Comparison of ENCODE assay signal across 11 mouse cellular contexts in the genomic region with DNA sequence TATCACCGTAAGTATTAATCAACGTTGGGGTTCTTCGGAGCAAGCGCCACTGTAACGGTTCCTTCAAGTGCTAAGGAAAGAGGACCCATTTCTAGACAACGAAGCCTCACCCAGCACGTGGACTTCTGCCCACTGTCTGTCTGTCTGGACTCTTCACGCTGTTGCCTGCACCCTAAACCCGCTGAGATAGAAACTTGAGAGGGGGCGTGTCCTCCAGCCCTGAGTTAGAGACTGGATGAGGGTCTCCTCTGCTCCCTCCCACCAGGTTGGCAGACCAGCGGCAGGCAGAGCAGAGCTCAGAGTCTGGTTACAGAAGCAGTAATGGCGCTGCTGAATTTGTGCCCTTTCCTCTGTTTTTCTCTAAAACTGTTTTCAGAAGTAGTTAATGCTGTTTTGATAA. TPM values are rescaled to one million over a fixed set of nuclear protein-coding genes. Genes with fewer than 3 reads are reported as not detected.
A peak's percentile ranks its signal among the peaks of the same experiment; 100 is the strongest.
DNase-seq lines count a peak whose midpoint lies in the region; ATAC-seq lines count a peak whose summit lies in the region.
"Had no signal": no experiment of that assay in that cellular context is flagged by ENCODE, and none has a peak within 500 bp of the region (broad histone marks: within the 10 kb centered on the region; RNA-seq: fewer than 3 reads in every experiment).

No protein-coding gene starts in this region.

- no peak overlapping the region for H3K9ac ChIP-seq in lung, embryonic 15.5 days
- H3K9ac ChIP-seq in forebrain, embryonic 14.5 days (ENCODE audit: low read length) = no peak overlapping the region
- H3K9ac ChIP-seq in limb, embryonic 15.5 days = 0 out of 2 replicates have a peak overlapping the region, but pooled peaks have one; percentile 2
- H3K9ac ChIP-seq in stomach, embryonic 15.5 days = no peak overlapping the region

- H3K27me3 ChIP-seq in lung, embryonic 15.5 days = no peaks in the 10 kb centered on the region
- no peaks in the 10 kb centered on the region for H3K27me3 ChIP-seq in forebrain, embryonic 14.5 days (replicated peaks; ENCODE audit: control insufficient read depth, insufficient read depth, low read length)
- H3K27me3 ChIP-seq in limb, embryonic 15.5 days = no peaks in the 10 kb centered on the region
- no peaks in the 10 kb centered on the region for H3K27me3 ChIP-seq in stomach, embryonic 15.5 days (replicated peaks)

- DNase-seq in lung, postnatal 14 days = no peak
- peak; percentile 49 for DNase-seq in forebrain, embryonic 14.5 days (ENCODE audit: low spot score)
- no peak for DNase-seq in frontal cortex, postnatal 36 days (ENCODE audit: low spot score in 2 of 2)
- DNase-seq in spleen, postnatal 4 days (ENCODE audit: low spot score in 2 of 2) = no peak
- DNase-seq in thymus, postnatal 0 days (ENCODE audit: low spot score) = no peak
- DNase-seq: cerebellum, postnatal 14 days; kidney, postnatal 36 days; thymus, postnatal 14 days had no signal

- H3K36me3 ChIP-seq in lung, embryonic 15.5 days = no peaks in the 10 kb centered on the region
- H3K36me3 ChIP-seq in forebrain, embryonic 14.5 days (ENCODE audit: control insufficient read depth, insufficient read depth, low read length) = no peaks in the 10 kb centered on the region
- no peaks in the 10 kb centered on the region for H3K36me3 ChIP-seq in limb, embryonic 15.5 days
- no peaks in the 10 kb centered on the region for H3K36me3 ChIP-seq in stomach, embryonic 15.5 days

- H3K4me2 ChIP-seq in lung, embryonic 15.5 days = peak overlapping the region; percentile 42
- H3K4me2 ChIP-seq in forebrain, embryonic 14.5 days (ENCODE audit: low read length) = peak overlapping the region; percentile 40
- peak overlapping the region; percentile 51 for H3K4me2 ChIP-seq in limb, embryonic 15.5 days
- peak overlapping the region; percentile 49 for H3K4me2 ChIP-seq in stomach, embryonic 15.5 days

- H3K4me3 ChIP-seq in lung, embryonic 15.5 days = no peak overlapping the region
- no peak overlapping the region for H3K4me3 ChIP-seq in forebrain, embryonic 14.5 days (ENCODE audit: low read depth, low read length)
- H3K4me3 ChIP-seq in limb, embryonic 15.5 days = peak overlapping the region; percentile 27
- H3K4me3 ChIP-seq in stomach, embryonic 15.5 days (replicated peaks) = no peak overlapping the region; the same call in 1 of the 2 replicates

- peaks cover 83% of the 10 kb centered on the region for H3K4me1 ChIP-seq in lung, embryonic 15.5 days
- H3K4me1 ChIP-seq in forebrain, embryonic 14.5 days (ENCODE audit: control insufficient read depth, insufficient read depth, low read length) = peaks cover 6% of the 10 kb centered on the region
- H3K4me1 ChIP-seq in limb, embryonic 15.5 days = peaks cover 54% of the 10 kb centered on the region
- H3K4me1 ChIP-seq in stomach, embryonic 15.5 days = peaks cover 37% of the 10 kb centered on the region

- no peaks in the 10 kb centered on the region for H3K9me3 ChIP-seq in lung, embryonic 15.5 days
- no peaks in the 10 kb centered on the region for H3K9me3 ChIP-seq in forebrain, embryonic 14.5 days (replicated peaks; ENCODE audit: control insufficient read depth, low read length)
- H3K9me3 ChIP-seq in limb, embryonic 15.5 days = no peaks in the 10 kb centered on the region
- no peaks in the 10 kb centered on the region for H3K9me3 ChIP-seq in stomach, embryonic 15.5 days

- WGBS in lung, embryonic 15.5 days = 5% methylated on average over 12 of the region's 12 CpGs
- 15% methylated on average over 12 of the region's 12 CpGs for WGBS in forebrain, embryonic 14.5 days
- WGBS in limb, embryonic 15.5 days = 9% methylated on average over 12 of the region's 12 CpGs
- 10% methylated on average over 12 of the region's 12 CpGs for WGBS in stomach, embryonic 15.5 days

- no peak for ATAC-seq in lung, embryonic 15.5 days (ENCODE audit: borderline replicate concordance, extremely low read depth, low FRiP score, low TSS enrichment)
- ATAC-seq in forebrain, embryonic 14.5 days = peak; percentile 48
- ATAC-seq in limb, embryonic 15.5 days (ENCODE audit: insufficient number of reproducible peaks, low FRiP score, low TSS enrichment, low read depth) = peak; percentile 37; the same call in 1 of the 2 replicates
- no peak for ATAC-seq in stomach, embryonic 15.5 days (ENCODE audit: insufficient read depth, low FRiP score, low read depth)

- H3K27ac ChIP-seq in lung, embryonic 15.5 days = peak overlapping the region; percentile 94
- H3K27ac ChIP-seq in forebrain, embryonic 14.5 days (ENCODE audit: low read depth, low read length) = no peak overlapping the region
- 0 out of 2 replicates have a peak overlapping the region, but pooled peaks have one; percentile 12 for H3K27ac ChIP-seq in limb, embryonic 15.5 days
- H3K27ac ChIP-seq in stomach, embryonic 15.5 days = peak overlapping the region; percentile 48; the same call in 1 of the 2 replicates

RNA-seq across cellular contexts. Expression of a gene that starts 10.0 kb away (rescaled TPM):
- 0.16 and 0.19 TPM in 2 replicates for polyA plus RNA-seq in lung, embryonic 15.5 days (2015; fragmentation: Nextera tagmentation; extraction: Ambion mirVana)
- polyA plus RNA-seq in forebrain, embryonic 14.5 days (2014; fragmentation: Nextera tagmentation; extraction: Ambion mirVana) = 0.05 and 0.09 TPM in 2 replicates
- 10.8 and 24.1 TPM in 2 replicates for polyA plus RNA-seq in limb, embryonic 15.5 days (2015; fragmentation: Nextera tagmentation; extraction: Ambion mirVana)
- 0.26 and 0.36 TPM in 2 replicates for polyA plus RNA-seq in stomach, embryonic 15.5 days (2015; fragmentation: Nextera tagmentation; extraction: Ambion mirVana)
- polyA plus RNA-seq in thymus, postnatal 0 days (2015; fragmentation: Nextera tagmentation; extraction: Ambion mirVana) = 0.42 and 0.58 TPM in 2 replicates

Comparison
In these comparisons a context has a peak if more than half of its experiments do, and no peak if none do; other contexts are left out.
1. ATAC-seq: peak in forebrain, embryonic 14.5 days (single experiment) and limb, embryonic 15.5 days (single experiment); none in lung, embryonic 15.5 days (single experiment) and stomach, embryonic 15.5 days (single experiment).
2. Peak in every context shown above with its lines, with median percentiles within 50 percentile points of each other: H3K4me2 ChIP-seq.